Mouse (Mus musculus): ENCODE results near the gene Gm20517. TPM values are rescaled to one million over a fixed set of nuclear protein-coding genes. Genes with fewer than 3 reads are reported as not detected.
A peak's percentile ranks its signal among the peaks of the same experiment; 100 is the strongest.
"Not testable (repeated sequence)": the region's sequence is repeated elsewhere in the genome, so short reads cannot be mapped to it uniquely, and the experiment has no call there.

Gm20517 gene
- polyA plus RNA-seq, 1 experiment = 1.7 TPM

DNA sequence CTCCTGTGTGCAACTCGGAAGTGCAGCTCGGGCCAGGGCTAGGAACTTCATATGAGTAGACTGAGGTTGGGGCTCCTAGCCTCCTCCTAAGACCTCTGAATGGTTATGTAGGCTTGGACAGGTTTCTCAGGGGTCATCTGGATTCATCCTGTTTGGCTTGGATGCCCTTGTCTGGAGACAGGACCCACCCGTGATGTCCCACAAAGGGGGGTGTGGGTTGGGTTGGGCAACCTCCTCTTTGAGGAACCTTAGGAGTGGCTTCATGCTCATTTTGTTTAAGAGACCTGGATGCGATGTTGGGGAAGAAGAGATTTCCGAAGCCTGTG, 14.6 kb upstream of the Gm20517 start:
- Histone ChIP-seq H3K27ac (ENCODE audit: insufficient read depth, low read depth, low read length) (no peak overlapping the region), H3K4me3 (ENCODE audit: low read depth, low read length) (no peak overlapping the region), H3K4me1 (ENCODE audit: control insufficient read depth, insufficient read depth, insufficient read length, low read length) (peaks cover 10% of the 10 kb centered on the region), H3K36me3 (ENCODE audit: control insufficient read depth, insufficient read depth, low read length) (peaks cover 12% of the 10 kb centered on the region), H3K27me3 (ENCODE audit: control insufficient read depth, insufficient read depth, low read length) (no peaks in the 10 kb centered on the region)
- TF ChIP-seq CTCF (IDR thresholded peaks at IDR 0.05; ENCODE audit: extremely low read depth, insufficient read length, insufficient replicate concordance, low read depth, low read length) = no peak
- TF ChIP-seq POLR2A (IDR thresholded peaks at IDR 0.05; ENCODE audit: low read depth, low read length) = no peak
- 78% methylated on average over 5 of the region's 5 CpGs for WGBS

GRCm38 (mm10) chr17:47597261-47597660, 14.1 kb upstream of the Gm20517 start:
- Histone ChIP-seq H3K4me3 (ENCODE audit: low read depth, low read length) (no peak overlapping the region), H3K27ac (ENCODE audit: insufficient read depth, low read depth, low read length) (no peak overlapping the region), H3K36me3 (ENCODE audit: control insufficient read depth, insufficient read depth, low read length) (peaks cover 14% of the 10 kb centered on the region), H3K4me1 (ENCODE audit: control insufficient read depth, insufficient read depth, insufficient read length, low read length) (peaks cover 10% of the 10 kb centered on the region), H3K27me3 (ENCODE audit: control insufficient read depth, insufficient read depth, low read length) (no peaks in the 10 kb centered on the region)
- TF ChIP-seq POLR2A (IDR thresholded peaks at IDR 0.05; ENCODE audit: low read depth, low read length) (no peak), CTCF (IDR thresholded peaks at IDR 0.05; ENCODE audit: extremely low read depth, insufficient read length, insufficient replicate concordance, low read depth, low read length) (no peak)
- 73% methylated on average over 13 of the region's 13 CpGs for WGBS

DNA sequence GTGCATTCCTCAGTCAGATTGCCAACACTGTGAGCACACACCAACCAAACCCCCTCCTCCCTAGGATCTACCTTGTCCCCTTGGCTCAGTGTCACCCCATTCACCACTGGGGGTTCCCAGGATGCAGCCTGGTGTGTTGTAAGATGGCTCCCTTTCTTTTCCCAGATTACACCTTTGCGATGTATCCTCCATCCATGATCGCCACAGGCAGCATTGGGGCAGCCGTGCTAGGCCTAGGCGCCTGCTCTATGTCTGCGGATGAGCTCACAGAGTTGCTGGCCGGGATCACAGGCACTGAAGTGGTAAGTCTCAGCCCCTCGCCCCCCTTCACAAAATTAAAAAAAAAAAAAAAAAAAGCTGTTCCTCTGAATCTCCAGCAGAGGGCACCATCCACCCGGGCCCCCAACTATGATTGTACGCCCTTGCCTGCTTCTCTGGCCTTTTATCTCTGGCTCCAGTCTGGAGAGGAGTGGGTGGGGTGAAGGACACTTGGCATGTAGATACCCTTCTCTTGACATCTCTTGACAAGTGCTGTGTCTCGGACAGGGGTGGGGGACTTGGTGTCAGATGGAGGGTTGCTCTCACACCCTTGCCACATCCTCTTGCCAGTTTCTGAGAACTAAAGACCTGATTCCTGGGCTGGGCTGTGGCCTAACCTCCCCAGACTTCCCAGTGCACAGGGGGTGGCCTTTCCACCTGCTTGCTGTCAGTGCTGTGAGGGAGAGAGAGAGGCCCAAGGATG, 13.4 kb upstream of the Gm20517 start:
- WGBS = 39% methylated on average over 10 of the region's 10 CpGs
- Histone ChIP-seq H3K27ac (ENCODE audit: insufficient read depth, low read depth, low read length) (no peak overlapping the region), H3K4me3 (ENCODE audit: low read depth, low read length) (no peak overlapping the region), H3K27me3 (ENCODE audit: control insufficient read depth, insufficient read depth, low read length) (no peaks in the 10 kb centered on the region), H3K36me3 (ENCODE audit: control insufficient read depth, insufficient read depth, low read length) (peaks cover 18% of the 10 kb centered on the region), H3K4me1 (ENCODE audit: control insufficient read depth, insufficient read depth, insufficient read length, low read length) (peaks cover 7% of the 10 kb centered on the region; the same call in 1 of the 2 replicates)
- TF ChIP-seq CTCF (IDR thresholded peaks at IDR 0.05; ENCODE audit: extremely low read depth, insufficient read length, insufficient replicate concordance, low read depth, low read length) (peak; percentile 75; the same call in 1 of the 2 replicates), POLR2A (IDR thresholded peaks at IDR 0.05; ENCODE audit: low read depth, low read length) (no peak)

GRCm38 (mm10) chr17:47598580-47599304, 12.6 kb upstream of the Gm20517 start:
- 83% methylated on average over 10 of the region's 10 CpGs for WGBS
- not testable (repeated sequence) for H3K27ac ChIP-seq (ENCODE audit: insufficient read depth, low read depth, low read length); H3K27me3 ChIP-seq (ENCODE audit: control insufficient read depth, insufficient read depth, low read length); H3K4me3 ChIP-seq (ENCODE audit: low read depth, low read length); H3K4me1 ChIP-seq (ENCODE audit: control insufficient read depth, insufficient read depth, insufficient read length, low read length)
- H3K36me3 ChIP-seq (ENCODE audit: control insufficient read depth, insufficient read depth, low read length) = peaks cover 20% of the 10 kb centered on the region

DNA sequence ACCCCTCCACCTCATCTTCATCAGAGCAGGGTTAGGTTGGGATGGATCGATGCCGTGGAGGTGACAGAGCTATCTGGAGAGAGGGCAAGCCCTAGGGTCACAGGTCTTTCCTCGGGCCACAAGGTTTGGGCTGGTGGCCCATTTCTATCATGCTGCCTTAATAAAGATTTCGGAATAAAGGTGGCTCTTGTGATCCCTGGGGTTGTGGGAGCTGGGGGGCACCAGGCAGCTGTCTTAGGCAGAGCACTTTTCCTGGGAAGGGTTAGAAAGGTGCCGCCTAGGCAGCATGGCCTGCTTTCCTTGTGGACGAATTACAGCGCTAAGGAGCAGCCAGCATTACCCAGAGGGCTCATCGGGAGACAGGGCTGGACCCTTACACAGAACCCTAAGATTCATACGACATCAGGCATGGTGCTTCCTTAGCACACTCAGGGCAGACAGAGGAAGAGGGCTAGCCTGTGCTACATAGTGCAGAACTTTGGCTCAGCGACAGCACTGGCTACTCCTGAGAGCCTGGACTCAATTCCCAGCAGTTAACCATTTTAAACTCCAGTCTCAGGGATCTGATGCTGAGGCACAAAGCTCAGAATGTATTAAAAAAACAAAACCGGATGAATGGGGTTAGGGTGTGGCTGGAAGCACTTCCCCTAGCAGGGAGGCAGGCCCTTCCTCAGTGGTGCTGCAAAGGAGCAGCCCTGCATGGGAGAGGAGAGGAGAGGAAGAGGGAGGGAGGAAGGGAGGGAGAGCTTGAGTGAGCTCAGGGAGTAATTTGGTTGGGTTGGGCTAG, 11.7 kb upstream of the Gm20517 start:
- 72% methylated on average over 11 of the region's 11 CpGs for WGBS
- TF ChIP-seq CTCF (IDR thresholded peaks at IDR 0.05; ENCODE audit: extremely low read depth, insufficient read length, insufficient replicate concordance, low read depth, low read length) (no peak), POLR2A (IDR thresholded peaks at IDR 0.05; ENCODE audit: low read depth, low read length) (no peak)
- H3K27ac ChIP-seq (ENCODE audit: insufficient read depth, low read depth, low read length) = 0 out of 2 replicates have a peak overlapping the region, but pooled peaks have one; percentile 29
- H3K27me3 ChIP-seq (ENCODE audit: control insufficient read depth, insufficient read depth, low read length) = no peaks in the 10 kb centered on the region
- peaks cover 27% of the 10 kb centered on the region for H3K36me3 ChIP-seq (ENCODE audit: control insufficient read depth, insufficient read depth, low read length)
- no peak overlapping the region for H3K4me3 ChIP-seq (ENCODE audit: low read depth, low read length)
- peaks cover 7% of the 10 kb centered on the region; the same call in 1 of the 2 replicates for H3K4me1 ChIP-seq (ENCODE audit: control insufficient read depth, insufficient read depth, insufficient read length, low read length)

- Histone ChIP-seq H3K4me3 (ENCODE audit: low read depth, low read length) (no peak overlapping the region), H3K4me1 (ENCODE audit: control insufficient read depth, insufficient read depth, insufficient read length, low read length) (peaks cover 6% of the 10 kb centered on the region; the same call in 1 of the 2 replicates), H3K27ac (ENCODE audit: insufficient read depth, low read depth, low read length) (peak overlapping the region; percentile 29), H3K36me3 (ENCODE audit: control insufficient read depth, insufficient read depth, low read length) (peaks cover 37% of the 10 kb centered on the region), H3K27me3 (ENCODE audit: control insufficient read depth, insufficient read depth, low read length) (no peaks in the 10 kb centered on the region)
- 83% methylated on average over 13 of the region's 13 CpGs for WGBS
- TF ChIP-seq POLR2A (IDR thresholded peaks at IDR 0.05; ENCODE audit: low read depth, low read length) (no peak), CTCF (IDR thresholded peaks at IDR 0.05; ENCODE audit: extremely low read depth, insufficient read length, insufficient replicate concordance, low read depth, low read length) (peak; percentile 1; the same call in 1 of the 2 replicates)
These were observed 10.6 kb upstream of the Gm20517 start for GRCm38 (mm10) chr17:47600601-47601388.
